Mouse (Mus musculus) liver, postnatal 0 days (tissue): ENCODE measurements around the gene Kif3a. TPM values are rescaled to one million over a fixed set of nuclear protein-coding genes. Genes with fewer than 3 reads are reported as not detected.

Experiments
- ATAC-seq: fragments of 200-750 bp; cut with Nextera tagmentation; 2 replicates; pipeline ENCODE4 v1.8.0; 2017; ENCODE audit warnings: mild to moderate bottlenecking, moderate library complexity
- DNase-seq: peaks from one replicate; pipeline ENCODE4 v3.0.0-alpha.2; 2016
- H3K27ac ChIP-seq: fragments of 300-500 bp; sonication (generic); 2 replicates; pipeline ENCODE4 v1.5.1; 2014; ENCODE audit warnings: antibody characterized with exemption, moderate library complexity, mild to moderate bottlenecking, low read depth
- H3K27me3 ChIP-seq: fragments of 300-500 bp; sonication (generic); 2 replicates; pipeline ENCODE4 v1.6.1; 2014; ENCODE audit warnings: low read length, control low read depth, mixed read lengths; ENCODE audit not compliant: insufficient read depth
- H3K36me3 ChIP-seq: fragments of 300-500 bp; sonication (generic); replicated peaks from 2 replicates; pipeline ENCODE4 v1.6.1; 2014; ENCODE audit warnings: mild to moderate bottlenecking, control low read depth, low read length, moderate library complexity, mixed read lengths; ENCODE audit not compliant: insufficient read depth
- H3K4me1 ChIP-seq: fragments of 300-500 bp; sonication (generic); 2 replicates; pipeline ENCODE4 v1.6.1; 2014; ENCODE audit warnings: antibody characterized with exemption, mild to moderate bottlenecking, control low read depth; ENCODE audit not compliant: insufficient read depth
- H3K4me2 ChIP-seq: fragments of 300-500 bp; sonication (generic); 2 replicates; pipeline ENCODE4 v1.6.1; 2014; ENCODE audit warnings: low read depth, mild to moderate bottlenecking, low read length, moderate library complexity, mixed read lengths
- H3K4me3 ChIP-seq: fragments of 300-500 bp; sonication (generic); 2 replicates; pipeline ENCODE4 v1.5.1; 2014; ENCODE audit warnings: low read depth, low read length
- H3K9ac ChIP-seq: fragments of 300-500 bp; sonication (generic); replicated peaks from 2 replicates; pipeline ENCODE4 v1.6.1; 2014; ENCODE audit warnings: mild to moderate bottlenecking, moderate library complexity
- H3K9me3 ChIP-seq: fragments of 300-500 bp; sonication (generic); 2 replicates; pipeline ENCODE4 v1.6.1; 2016; ENCODE audit warnings: mild to moderate bottlenecking, control low read depth, low read length, mixed read lengths
- CTCF ChIP-seq: sonication (generic); IDR thresholded peaks from 2 replicates; pipeline ENCODE4 v1.5.1; 2016; ENCODE audit warnings: antibody characterized with exemption, low read depth
- EP300 ChIP-seq: IDR thresholded peaks from 2 replicates; pipeline ENCODE4 v1.6.1; 2016; ENCODE audit warnings: antibody characterized with exemption, low read depth, mild to moderate bottlenecking
- WGBS: fragments of 180-500 bp; shearing (Covaris S2); extraction: QIAGEN DNeasy Blood & Tissue Kit; methylation state at CpG from one replicate; pipeline ENCODE4 v1.1.7; 2014; ENCODE audit not compliant: insufficient replicate concordance; 5-methylcytosine and 5-hydroxymethylcytosine counted together
- polyA plus RNA-seq: library from polyadenylated mRNA; unstranded; fragments of >200 nt; fragmentation: Nextera tagmentation; extraction: Ambion mirVana; gene quantifications from 2 replicates; pipeline ENCODE4 v1.2.1, GENCODE M21; 2015

Kif3a gene
- polyA plus RNA-seq, 1 experiment from 2014 or later, result 5.3 TPM

- Histone ChIP-seq H3K9ac (no peak overlapping the region), H3K36me3 (peaks cover 2% of the 10 kb centered on the region; the same call in 1 of the 2 replicates), H3K4me3 (no peak overlapping the region), H3K4me2 (no peak overlapping the region), H3K4me1 (no peaks in the 10 kb centered on the region), H3K9me3 (no peaks in the 10 kb centered on the region), H3K27me3 (no peaks in the 10 kb centered on the region), H3K27ac (no peak overlapping the region)
- ATAC-seq (no peak), DNase-seq (no peak)
- TF ChIP-seq CTCF (no peak), EP300 (no peak)
- whole genome bisulfite sequencing, result 66% methylated on average over 5 of the region's 5 CpGs
Measured at GRCm38 (mm10) chr11:53644017-53644416, 76.8 kb downstream of the Kif3a start.

GRCm38 (mm10) chr11:53651441-53651840, 84.3 kb downstream of the Kif3a start:
- H3K4me3 ChIP-seq, result no peak overlapping the region
- 0 out of 2 replicates have a peak, but pooled peaks cover 1% of the 10 kb centered on the region for H3K4me1 ChIP-seq
- H3K9me3 ChIP-seq, result no peaks in the 10 kb centered on the region
- H3K9ac ChIP-seq, result no peak overlapping the region
- 77% methylated on average over 4 of the region's 4 CpGs for WGBS
- no peak for TF ChIP-seq CTCF
- no peak for TF ChIP-seq EP300
- H3K27me3 ChIP-seq, result no peaks in the 10 kb centered on the region
- no peak overlapping the region for H3K27ac ChIP-seq
- ATAC-seq (no peak), DNase-seq (no peak)
- no peak overlapping the region for H3K4me2 ChIP-seq
- peaks cover 46% of the 10 kb centered on the region for H3K36me3 ChIP-seq

Other genes with a start within 250 kb of the Kif3a start
- 6.0 and 7.4 TPM in 2 replicates for gene Zcchc10, start 242.7 kb upstream of the Kif3a start, polyA plus RNA-seq
- 9.1 and 12.4 TPM in 2 replicates for gene Aff4, start 216.5 kb upstream of the Kif3a start, polyA plus RNA-seq
- 198 and 209 TPM in 2 replicates for gene Leap2, start 144.2 kb upstream of the Kif3a start, polyA plus RNA-seq
- 1,453 and 1,461 TPM in 2 replicates for gene Uqcrq, start 136.5 kb upstream of the Kif3a start, polyA plus RNA-seq
- gene Gdf9, start 136.4 kb upstream of the Kif3a start, polyA plus RNA-seq, result 0.15 and 0.18 TPM in 2 replicates
- gene Gm10447, start 110.3 kb upstream of the Kif3a start, polyA plus RNA-seq, result 0.06 and 0.25 TPM in 2 replicates
- gene Shroom1, start 110.2 kb upstream of the Kif3a start, polyA plus RNA-seq, result 5.5 TPM in 2 replicates
- gene Gm9837, start 96.9 kb upstream of the Kif3a start, polyA plus RNA-seq, result not detected in 2 replicates
- gene Gm9945, start 87.2 kb upstream of the Kif3a start, polyA plus RNA-seq, result 0.15 and 0.31 TPM in 2 replicates
- gene Sowaha, start 87.1 kb upstream of the Kif3a start, polyA plus RNA-seq, result 7.4 and 7.9 TPM in 2 replicates
- gene Sept8, start 48.1 kb upstream of the Kif3a start, polyA plus RNA-seq, result 6.2 and 7.2 TPM in 2 replicates
- gene Il4, start 51.3 kb downstream of the Kif3a start, polyA plus RNA-seq, result 0.28 TPM in 1 of 2 replicates, not detected in the other
- gene Il13, start 67.3 kb downstream of the Kif3a start, polyA plus RNA-seq, result not detected in 2 replicates
- gene Rad50, start 139.9 kb downstream of the Kif3a start, polyA plus RNA-seq, result 9.7 and 11.1 TPM in 2 replicates
- not detected in 2 replicates for gene Il5, start 153.4 kb downstream of the Kif3a start, polyA plus RNA-seq
- 22.0 and 24.5 TPM in 2 replicates for gene Irf1, start 202.6 kb downstream of the Kif3a start, polyA plus RNA-seq
- 0.12 and 0.23 TPM in 2 replicates for gene Gm17334, start 205.8 kb downstream of the Kif3a start, polyA plus RNA-seq